Mouse (Mus musculus) skeletal muscle tissue, adult 2 months (tissue): ENCODE results near the gene Slc37a1.

Source experiments
- DNase-seq: peaks from one replicate; pipeline ENCODE4 v3.0.0-alpha.2; 2012; ENCODE audit warnings: low read depth, low spot score

Slc37a1 gene

GRCm38 (mm10) chr17:31286492-31286891, at the start of gene Slc37a1:
Gene Slc37a1, plus strand, starts transcription at chr17:31286792.
- no peak for DNase-seq

GRCm38 (mm10) chr17:31238234-31239020, 48.2 kb upstream of the Slc37a1 start:
- no peak for DNase-seq

- no peak for DNase-seq
Observed at GRCm38 (mm10) chr17:31241156-31241555, 45.4 kb upstream of the Slc37a1 start.

GRCm38 (mm10) chr17:31242764-31243163, 43.8 kb upstream of the Slc37a1 start:
- no peak for DNase-seq

GRCm38 (mm10) chr17:31245321-31245720, 41.3 kb upstream of the Slc37a1 start:
- DNase-seq: no peak

- DNase-seq: no peak
Observed at GRCm38 (mm10) chr17:31247144-31247543, 39.4 kb upstream of the Slc37a1 start.

- no peak for DNase-seq
Observed at GRCm38 (mm10) chr17:31253951-31254350, 32.6 kb upstream of the Slc37a1 start.

- peak; percentile 78 for DNase-seq
Observed at GRCm38 (mm10) chr17:31254463-31254931, 32.1 kb upstream of the Slc37a1 start.

- no peak for DNase-seq
Observed at GRCm38 (mm10) chr17:31257149-31257548, 29.4 kb upstream of the Slc37a1 start.

- DNase-seq: no peak
Observed at GRCm38 (mm10) chr17:31257898-31258297, 28.7 kb upstream of the Slc37a1 start.

GRCm38 (mm10) chr17:31258310-31258865, 28.2 kb upstream of the Slc37a1 start:
- peak; percentile 72 for DNase-seq

- DNase-seq: no peak
Observed at GRCm38 (mm10) chr17:31259145-31259544, 27.4 kb upstream of the Slc37a1 start.

- DNase-seq: no peak
Observed at GRCm38 (mm10) chr17:31259825-31260224, 26.8 kb upstream of the Slc37a1 start.

- peak; percentile 92 for DNase-seq
Observed at GRCm38 (mm10) chr17:31260430-31260829, 26.2 kb upstream of the Slc37a1 start.

- DNase-seq: no peak
Observed at GRCm38 (mm10) chr17:31261352-31261751, 25.2 kb upstream of the Slc37a1 start.

- DNase-seq: peak; percentile 62
Observed at GRCm38 (mm10) chr17:31262715-31263114, 23.9 kb upstream of the Slc37a1 start.

- no peak for DNase-seq
Observed at GRCm38 (mm10) chr17:31263770-31264169, 22.8 kb upstream of the Slc37a1 start.

- no peak for DNase-seq
Observed at GRCm38 (mm10) chr17:31264372-31264771, 22.2 kb upstream of the Slc37a1 start.

- DNase-seq: no peak
Observed at GRCm38 (mm10) chr17:31265171-31265572, 21.4 kb upstream of the Slc37a1 start.

- DNase-seq: no peak
Observed at GRCm38 (mm10) chr17:31265831-31266230, 20.8 kb upstream of the Slc37a1 start.

GRCm38 (mm10) chr17:31266321-31266950, 20.2 kb upstream of the Slc37a1 start:
- no peak for DNase-seq

- DNase-seq: no peak
Observed at GRCm38 (mm10) chr17:31267138-31267537, 19.5 kb upstream of the Slc37a1 start.

GRCm38 (mm10) chr17:31267603-31268002, 19.0 kb upstream of the Slc37a1 start:
- no peak for DNase-seq
